Mouse (Mus musculus) layer of hippocampus, postnatal 10 days (tissue): Measurements from ENCODE around the gene Runx1. TPM values are rescaled to one million over a fixed set of nuclear protein-coding genes. Genes with fewer than 3 reads are reported as not detected.

Experiments
- DNase-seq, 2 experiments: peaks; one replicate each; pipeline ENCODE4 v3.0.0; 2021; ENCODE audit warnings: low spot score in 2 of 2
- total RNA-seq, 2 experiments: library from RNA; stranded (reverse); gene quantifications; 2 replicates each; pipeline ENCODE4 v1.2.3; 2021

Runx1 gene
- total RNA-seq, 2 experiments from 2014 or later, result 0.69 to 1.1 TPM

DNA sequence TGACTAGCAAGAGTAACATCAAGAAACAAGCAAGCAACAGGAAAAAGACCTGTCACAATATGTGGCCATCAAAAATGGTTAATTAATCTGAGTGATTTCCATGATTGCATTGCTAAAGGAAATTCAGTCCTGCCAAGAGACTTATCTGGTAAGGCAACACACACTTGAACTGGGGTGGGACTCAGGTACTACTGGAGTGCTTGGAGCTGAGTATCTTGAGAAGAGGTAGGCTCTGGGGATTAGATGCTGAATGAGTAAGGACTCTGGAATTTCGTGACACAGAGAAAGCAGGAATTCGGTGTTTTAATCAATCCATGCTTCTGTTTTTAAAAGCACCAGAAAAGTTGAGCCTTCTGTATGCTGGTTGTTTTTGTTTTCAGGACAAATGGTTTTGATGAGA lies 209.1 kb downstream of the Runx1 start:
- no peak for DNase-seq

DNA sequence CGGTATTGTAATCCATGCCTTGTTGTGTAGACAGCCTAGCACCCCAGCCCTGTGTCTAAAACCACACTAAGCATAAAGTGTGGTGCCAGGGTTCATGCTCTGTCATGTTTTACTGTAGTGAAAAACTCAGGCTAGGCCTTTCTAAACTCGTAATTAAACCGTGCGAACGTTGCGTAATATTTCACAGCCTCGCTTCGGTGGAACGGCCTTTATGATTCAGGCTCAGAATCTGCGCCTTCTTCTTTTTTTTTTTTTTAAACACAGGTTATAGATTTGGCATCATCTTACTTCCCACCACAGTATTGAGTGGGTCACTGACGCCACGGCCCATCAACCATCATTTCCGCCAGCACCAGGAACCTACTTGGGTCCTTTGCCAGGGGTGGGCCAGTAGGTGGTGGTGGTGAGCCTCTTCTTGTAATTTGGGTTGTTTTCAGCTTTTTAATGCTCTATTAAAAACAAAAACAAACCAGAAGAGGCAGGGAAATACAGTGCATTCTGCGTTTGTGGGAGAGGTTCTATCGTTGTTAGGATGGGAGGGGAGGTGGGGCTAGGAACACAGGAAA lies 210.6 kb downstream of the Runx1 start:
- DNase-seq, result no peak

DNA sequence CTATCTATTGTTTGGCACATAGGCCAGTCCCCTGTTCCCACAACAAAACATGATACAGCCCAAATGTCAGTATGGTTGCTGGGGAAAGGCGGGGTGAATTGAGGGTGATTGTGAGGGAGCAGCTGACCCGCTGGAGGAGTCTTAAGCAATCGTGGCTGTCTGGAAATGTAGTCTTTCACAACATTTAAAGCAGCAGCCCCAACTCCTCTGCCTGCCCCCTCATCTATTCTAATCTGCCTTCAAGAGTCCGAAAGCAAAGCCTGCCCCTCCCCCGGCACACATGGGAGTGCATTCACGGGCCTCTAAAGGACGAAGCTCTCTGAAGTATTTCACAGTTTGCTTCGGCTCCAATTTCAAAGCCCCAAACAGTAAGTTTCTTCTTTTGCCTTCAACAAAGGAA lies 213.4 kb downstream of the Runx1 start:
- no peak for DNase-seq

DNA sequence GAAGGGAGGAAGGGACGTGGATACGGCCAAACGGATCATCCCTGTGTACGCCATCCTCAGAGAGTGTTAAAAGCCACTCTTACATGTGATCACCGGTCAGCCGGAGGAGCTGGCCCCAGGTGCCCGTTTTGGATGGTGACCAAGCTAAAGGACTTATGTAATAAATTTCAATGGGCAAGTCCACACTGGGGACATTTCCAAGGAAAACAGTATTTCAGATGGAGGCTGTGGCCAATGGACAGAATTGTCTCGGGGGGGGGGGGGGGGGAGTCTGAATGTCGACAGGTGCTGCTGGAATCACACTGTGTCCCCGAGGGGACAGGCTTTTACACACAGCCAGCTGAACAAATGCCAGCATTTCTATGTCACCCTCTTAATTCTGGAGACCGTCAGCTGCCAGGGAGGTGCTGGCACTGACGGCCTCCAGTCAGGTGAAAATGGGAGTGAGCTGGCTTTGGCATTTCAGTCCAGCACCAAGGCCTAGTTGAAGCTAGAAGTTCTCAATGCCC lies 214.3 kb downstream of the Runx1 start:
- no peak for DNase-seq

DNA sequence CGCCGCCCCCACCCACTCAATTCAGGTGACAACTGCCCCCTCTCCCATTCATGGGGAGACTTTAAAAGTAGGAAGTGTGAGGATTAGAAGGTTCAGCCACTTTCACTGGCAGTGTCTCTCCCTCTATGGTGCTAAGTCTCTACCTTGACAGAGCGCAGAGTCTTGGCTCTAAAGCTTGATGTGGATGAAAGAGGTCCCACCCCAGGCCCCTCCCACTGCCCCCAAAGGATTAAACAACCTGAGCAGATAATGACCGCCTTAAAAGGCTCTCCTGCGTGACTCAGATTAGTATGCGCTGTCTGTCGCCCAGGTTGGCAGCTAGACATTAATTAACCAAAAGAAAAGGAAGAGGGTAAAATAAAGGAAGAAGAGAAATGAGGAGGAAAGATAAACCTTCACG lies 215.5 kb downstream of the Runx1 start:
- DNase-seq, result no peak

DNA sequence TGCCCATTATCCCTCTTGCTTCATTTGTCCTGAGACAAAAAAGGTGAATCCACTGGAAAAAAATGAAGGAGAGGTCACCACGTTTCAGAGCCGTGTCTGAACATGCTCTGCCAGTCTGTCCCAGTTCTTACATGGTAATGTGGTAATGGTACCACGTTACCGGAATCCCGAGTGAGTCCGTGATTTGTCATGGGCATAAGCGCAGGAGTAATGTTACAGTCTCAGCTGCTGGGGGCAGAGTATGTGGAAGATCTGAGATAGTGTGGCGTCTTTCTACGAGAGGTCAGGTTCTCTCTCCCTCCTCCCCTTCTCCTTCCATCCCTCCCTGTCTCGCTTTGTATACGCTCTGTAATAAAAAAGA lies 216.3 kb downstream of the Runx1 start:
- no peak for DNase-seq

DNA sequence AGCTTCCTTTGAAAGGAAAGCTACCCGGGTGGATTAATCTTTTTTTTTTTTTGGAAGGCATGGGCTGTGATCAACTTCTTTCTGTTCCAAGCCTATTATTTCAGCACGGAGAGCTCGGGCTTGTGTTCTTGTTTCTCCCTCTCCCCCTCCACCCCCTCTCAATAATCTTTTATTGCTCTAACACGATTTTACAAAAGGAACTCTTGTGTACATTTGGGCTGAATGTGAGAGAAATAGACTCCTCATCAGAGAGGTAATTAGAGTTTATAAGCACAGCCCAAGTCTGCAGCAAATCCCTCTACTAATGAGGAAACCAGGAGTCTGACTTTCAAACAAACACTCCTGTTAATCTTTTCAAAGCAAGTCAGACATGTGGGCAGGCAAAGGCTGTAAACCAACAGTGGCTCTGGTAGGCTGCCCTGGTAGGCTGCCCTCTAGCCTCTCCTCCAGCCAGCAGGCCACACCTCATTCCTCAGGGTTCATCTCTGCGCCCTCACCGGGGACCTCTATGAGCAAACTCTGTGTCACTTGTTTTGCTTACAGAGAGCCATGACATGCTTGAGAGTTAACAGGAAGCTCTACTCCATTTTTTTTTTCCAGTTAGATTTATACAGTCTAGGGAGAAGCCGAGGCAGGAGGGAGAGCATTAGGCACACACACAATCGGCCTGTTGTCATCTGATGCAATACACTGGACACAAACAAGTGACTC lies 216.8 kb downstream of the Runx1 start:
- no peak for DNase-seq

DNA sequence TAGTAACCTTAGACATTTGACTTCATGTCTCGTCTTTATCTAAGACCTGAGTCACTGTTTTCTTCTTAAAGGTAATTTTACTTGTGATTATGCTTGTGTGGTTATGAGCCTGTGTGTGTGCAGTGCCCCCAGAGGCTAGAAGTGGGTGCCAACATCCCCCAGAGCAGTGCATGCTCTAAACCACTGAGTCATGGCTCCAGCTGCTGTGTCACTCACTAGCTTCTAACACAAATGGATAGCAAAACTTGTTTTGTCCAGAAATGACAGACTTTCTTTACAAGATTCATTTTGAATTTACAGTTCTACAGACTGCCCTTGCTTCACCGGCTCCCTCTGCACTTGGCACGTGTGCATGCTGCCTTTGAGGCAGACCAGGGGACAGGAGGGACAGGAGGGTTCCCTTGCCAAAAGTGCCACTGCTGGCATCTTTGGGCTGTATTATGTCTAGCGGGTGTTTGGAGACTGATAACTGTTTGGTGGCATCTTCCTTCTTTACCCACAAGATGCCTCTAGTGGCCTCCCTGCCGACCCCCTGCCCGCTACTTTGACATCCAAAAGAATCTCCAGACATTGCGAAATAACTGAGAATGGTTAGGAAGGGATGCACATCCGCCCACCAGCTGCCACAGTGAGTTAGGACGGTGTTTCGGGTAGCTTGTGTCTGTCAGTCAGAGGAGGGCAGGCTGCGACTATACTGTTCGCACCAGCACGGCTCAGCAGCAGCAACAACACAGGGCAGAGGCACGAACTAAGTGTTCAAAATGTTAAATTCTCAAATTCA lies 217.6 kb downstream of the Runx1 start:
- DNase-seq, result no peak

DNA sequence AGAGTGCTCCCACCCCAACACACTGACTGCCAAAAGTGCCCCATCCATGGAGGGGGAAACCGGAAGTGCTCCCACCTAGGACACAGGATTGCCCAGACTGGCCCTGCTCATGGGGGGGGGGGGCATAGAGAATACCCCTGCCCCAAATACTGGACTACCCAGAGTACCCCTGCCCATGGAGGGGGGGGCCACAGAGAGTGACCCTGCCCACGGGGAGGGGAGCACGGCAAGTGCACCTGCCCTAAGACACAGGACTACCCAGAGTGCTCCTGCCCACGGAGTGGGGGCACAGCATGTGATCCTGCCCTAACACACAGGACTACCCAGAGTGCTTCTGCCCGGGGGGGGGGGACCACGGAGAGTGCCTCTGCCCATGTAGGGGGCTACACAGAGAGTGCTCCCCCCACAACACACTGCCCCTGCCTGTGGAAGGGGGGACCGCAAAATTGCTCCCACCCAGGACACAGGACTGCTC lies 219.4 kb downstream of the Runx1 start:
- DNase-seq, result no peak

DNA sequence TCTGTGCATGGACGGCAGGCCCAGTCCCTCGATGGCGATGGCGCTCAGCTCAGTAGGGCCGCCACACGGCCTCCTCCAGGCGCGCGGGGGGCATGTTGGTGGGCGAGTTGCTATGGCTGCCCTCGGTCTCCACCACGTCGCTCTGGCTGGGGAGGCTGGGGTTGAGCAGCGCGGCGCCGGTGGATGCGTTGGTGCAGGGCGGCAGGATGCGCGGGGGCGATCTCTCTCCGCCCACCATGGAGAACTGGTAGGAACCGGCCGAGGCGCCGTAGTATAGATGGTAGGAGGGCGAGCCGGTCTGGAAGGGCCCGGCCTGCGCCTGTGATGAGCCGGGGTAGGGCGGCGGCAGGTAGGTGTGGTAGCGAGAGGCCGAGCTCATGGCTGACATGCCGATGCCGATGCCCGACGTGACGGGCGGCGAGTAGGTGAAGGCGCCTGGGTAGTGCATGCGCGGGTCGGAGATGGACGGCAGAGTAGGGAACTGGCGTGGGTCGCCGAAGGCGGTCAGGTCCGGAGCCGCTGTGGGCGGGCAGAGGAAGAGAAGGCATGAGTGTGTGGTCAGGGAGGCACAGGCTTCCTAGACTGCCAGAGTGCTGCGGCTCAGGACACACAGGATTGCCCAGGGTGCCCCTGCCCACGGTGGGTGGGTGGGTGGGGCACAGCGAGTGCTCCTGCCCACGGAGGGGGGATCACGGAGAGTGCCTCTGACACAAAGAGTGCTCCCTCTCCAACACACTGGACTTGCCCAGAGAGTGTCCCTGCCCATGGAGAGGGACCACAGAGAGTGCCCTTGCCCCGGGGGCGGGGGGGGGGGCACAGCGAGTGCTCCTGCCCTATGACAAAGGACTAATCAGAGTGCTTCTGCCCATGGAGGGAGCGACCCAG lies 220.1 kb downstream of the Runx1 start:
- peak; percentile 19 to 31 for DNase-seq

DNA sequence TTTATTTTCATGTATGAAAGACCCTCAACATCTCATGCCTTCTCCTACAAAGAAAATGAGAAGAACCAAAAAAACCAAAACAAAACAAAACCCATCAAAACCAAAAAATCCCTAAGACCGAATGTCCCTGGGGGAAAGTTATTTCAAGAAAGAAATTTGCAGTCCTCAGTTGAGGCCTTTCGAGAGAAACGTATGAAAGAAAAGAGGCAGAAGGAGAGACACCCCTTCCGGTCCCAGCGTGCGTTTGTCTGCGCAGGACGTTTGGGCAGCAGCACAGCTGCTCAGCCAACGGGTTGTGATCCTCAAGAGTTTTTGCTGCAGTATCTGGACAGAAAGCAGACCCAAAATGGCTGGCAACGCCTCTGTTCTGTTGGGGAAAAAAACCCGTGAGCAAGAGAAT lies 223.4 kb downstream of the Runx1 start:
- no peak for DNase-seq

DNA sequence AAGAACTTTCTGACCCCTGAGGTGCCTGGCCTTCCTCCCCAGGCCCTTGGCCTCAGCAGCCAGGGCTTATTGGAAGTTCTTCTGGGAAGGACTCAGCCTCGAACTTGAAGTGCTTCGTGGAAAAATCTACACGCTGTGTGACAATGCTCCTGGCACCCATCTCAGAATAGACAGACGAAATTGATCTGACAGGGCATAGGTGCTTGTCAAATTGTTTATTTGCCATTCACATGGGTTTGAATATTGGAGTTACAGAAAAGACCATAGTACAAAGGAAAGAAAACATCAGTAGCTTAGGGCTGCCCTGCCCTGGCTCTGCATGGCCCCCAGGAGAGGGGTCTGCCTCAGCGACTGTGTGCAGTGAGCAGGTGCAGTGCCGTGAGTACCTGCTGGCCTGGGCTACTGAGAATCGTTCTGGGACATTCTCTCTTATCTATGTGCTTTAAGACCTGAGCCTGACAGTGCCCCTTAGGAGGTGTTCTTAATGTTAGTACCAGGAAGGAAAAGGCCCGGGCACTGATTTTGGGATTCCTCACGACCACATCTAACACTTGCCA lies 224.6 kb downstream of the Runx1 start:
- no peak for DNase-seq

DNA sequence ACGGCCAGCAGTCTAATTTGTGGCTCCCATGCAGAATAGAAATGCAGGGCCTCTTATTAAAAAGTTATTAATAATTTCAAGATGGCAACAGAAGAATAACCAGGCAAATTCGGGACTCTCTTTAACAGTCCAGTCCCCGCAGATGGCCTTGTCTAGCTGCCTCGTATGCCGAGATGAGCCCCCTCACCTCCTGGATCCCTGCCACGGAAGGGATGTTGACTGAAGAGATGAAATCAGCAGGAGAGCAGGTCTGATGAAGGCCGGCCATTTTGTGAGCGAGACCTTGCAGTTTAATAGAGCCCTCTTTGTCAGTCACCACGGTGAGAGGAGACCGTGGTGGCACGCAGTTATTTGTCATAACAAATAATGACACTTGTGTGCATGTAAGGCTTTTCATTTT lies 226.5 kb downstream of the Runx1 start:
- no peak for DNase-seq

DNA sequence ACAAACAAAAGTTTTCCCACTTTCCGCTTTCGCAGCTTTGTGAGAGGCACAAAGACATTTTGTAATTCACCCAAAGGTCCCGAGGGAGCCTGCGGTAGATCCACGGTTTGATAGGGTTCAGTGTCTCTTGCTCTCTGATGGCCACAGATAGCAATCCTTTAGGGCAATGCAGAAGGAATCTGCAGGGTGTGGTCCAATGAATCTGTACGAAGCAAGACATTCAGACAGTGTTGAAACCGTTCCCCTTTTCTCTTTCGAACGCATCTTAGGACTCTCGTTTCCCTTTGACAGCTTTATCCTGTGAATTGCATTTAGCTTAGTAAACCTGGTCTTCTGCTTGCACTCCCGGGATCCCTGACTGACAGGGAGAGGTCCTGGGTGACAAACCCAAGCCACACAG lies 228.3 kb downstream of the Runx1 start:
- no peak for DNase-seq

DNA sequence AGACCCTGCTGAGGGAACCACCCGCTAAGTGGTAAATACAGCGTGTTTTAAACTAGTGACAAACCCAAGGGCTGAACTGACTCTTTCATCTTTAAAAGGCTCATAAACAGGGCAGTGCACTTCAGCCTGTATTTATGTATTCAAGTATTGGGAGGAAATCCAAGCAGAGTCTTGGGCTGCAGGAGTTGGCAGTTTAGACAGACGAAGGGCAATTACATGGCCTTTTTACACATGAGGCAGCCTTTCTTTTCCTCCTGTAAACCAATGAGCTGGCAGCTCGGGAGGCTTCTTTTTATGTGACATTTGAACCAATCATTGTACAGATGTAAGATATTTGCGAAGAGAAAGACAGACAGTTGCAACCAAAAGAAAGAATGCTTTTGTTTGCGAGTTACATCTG lies 233.7 kb downstream of the Runx1 start:
- no peak for DNase-seq

DNA sequence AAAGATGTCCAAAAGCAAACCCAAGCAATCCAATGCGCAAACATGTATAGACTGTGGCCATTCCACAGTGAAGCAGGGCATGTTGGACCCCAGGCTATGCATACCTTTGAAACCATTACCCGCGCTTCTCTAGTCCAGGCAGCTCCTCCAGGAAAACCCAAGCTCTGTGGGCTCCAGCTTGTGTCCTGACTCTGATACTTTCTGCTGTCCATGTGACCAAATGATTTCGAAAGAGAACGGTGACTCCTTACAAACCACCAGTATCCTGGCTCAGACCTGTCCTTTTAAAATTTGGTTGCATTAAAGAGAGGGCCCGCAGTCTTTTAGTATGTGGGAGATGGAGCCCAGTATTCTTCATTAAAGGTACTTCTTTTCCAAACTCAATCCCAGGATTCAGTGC lies 234.2 kb downstream of the Runx1 start:
- no peak for DNase-seq

DNA sequence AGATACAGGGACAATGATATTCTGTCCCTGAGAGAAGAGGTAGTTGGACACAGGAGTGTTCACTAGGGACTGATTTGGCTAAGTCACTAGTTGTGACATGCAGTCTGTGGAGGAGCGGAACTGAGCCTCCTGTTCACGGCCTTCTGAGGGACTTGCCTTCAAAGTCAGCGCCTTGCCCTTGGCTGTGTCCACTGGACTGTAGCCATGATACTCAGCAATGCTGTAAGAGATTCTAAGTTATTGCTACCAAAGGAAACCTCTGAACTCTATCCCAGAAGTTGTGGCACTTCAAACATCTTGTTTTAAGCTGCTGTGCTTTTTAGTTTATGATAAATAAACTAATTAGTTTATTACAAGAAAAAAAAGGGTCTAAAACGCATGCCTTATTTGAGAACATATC lies 238.1 kb downstream of the Runx1 start:
- no peak for DNase-seq

DNA sequence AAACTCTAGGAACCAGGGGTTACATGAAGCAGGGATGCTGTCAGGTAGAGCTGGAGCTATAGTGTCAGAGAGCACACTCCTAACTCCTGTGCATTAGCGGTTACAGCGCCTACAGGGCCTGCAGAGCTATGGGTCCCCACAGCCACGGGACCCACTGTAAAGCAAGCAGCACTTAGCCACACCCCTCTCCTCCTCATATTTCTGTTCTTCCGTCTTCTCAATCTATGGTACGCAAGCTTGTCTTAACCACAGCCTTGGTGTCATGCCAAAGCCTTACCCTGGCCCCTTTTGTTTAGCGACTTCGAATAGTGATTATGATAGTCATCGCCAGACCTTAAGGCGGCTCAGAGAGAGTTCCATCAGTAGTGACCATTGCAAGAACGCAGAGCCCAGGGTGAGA lies 244.2 kb downstream of the Runx1 start:
- DNase-seq, result no peak

DNA sequence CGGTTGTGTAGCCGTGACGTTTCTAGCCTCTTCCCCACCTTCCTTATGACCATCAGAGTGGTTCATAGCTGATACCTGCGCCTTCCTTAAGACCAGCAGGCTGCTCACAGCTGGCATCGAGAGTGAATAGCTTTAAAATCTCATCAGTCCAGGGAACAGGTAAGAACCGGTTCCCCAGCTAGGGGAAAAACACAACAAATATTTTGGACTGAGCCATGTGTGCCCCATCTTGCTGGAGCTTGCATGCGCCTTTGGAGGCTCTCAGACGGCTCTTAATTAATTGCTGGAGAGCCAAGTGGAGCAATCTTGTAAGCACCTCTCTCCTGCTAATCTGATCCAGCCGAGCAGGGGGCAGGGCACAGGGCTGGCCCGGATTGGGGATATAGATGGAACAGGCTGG lies 245.0 kb downstream of the Runx1 start:
- DNase-seq, result no peak

DNA sequence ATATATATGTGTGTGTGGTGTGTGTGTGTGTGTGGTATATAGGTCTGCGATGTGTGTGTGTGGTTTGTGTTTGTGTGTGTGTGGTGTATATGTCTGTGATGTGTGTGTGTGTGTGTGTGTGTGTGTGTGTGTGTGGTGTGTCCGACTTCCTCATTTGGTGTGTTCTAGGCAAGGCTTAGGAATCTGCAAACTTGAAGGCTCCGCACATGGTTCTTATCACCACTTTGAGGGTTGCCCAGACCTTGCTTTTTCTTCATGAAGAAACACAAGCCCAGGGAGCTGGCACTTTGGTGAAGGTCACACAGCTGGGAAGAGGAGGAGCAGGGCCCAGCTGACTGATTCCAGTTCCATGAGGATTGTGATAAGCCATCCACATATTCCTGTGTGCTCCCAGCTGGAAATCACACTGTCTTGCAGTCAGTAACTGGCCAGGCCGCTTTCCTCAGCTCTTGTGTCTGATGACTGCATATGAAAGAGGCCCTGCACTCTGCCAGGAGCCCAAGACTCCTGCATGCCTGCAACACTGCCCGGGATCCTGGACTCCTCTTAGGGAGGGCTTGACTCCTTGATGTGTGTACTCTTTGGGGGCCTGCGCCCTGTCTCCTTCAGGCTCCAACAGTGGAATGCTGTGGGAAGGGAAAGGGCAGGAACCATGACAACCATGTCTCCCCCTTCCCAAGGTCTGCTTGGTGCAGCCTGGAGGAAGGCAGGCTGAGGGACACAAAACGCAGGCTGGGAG lies 246.9 kb downstream of the Runx1 start:
- no peak for DNase-seq
